Mouse (Mus musculus): Measurements from ENCODE around the gene Hoxa2. TPM values are rescaled to one million over a fixed set of nuclear protein-coding genes. Genes with fewer than 3 reads are reported as not detected.

The Hoxa2 gene
- total and polyA plus RNA-seq, 3 experiments: not detected

- DNase-seq (ENCODE audit: low read depth, low spot score): no peak
- H3K36me3 ChIP-seq (ENCODE audit: control insufficient read depth in 1 of 2, insufficient read depth in 2 of 2, low read length in 2 of 2): no peaks in the 10 kb centered on the region
- H3K27ac ChIP-seq (ENCODE audit: control insufficient read depth, low read depth, low read length): no peak overlapping the region
- no peak overlapping the region for H3K4me3 ChIP-seq (ENCODE audit: control insufficient read depth in 1 of 2, insufficient read depth in 1 of 2, low read depth in 2 of 2, low read length in 2 of 2)
- H3K9me3 ChIP-seq (replicated peaks; ENCODE audit: insufficient read depth, low read length): no peaks in the 10 kb centered on the region
- TF ChIP-seq BHLHE40 (IDR thresholded peaks at IDR 0.05; ENCODE audit: borderline replicate concordance, low read depth, low read length) (no peak), MEF2A (IDR thresholded peaks at IDR 0.05; ENCODE audit: extremely low read depth, insufficient replicate concordance, low read depth, low read length, poor library complexity, severe bottlenecking) (no peak), NELFE (IDR thresholded peaks at IDR 0.05; ENCODE audit: low read depth, low read length) (no peak), CHD2 (IDR thresholded peaks at IDR 0.05; ENCODE audit: low read length) (no peak), NRF1 (IDR thresholded peaks at IDR 0.05; ENCODE audit: insufficient read depth, low read depth, low read length, poor library complexity, severe bottlenecking) (no peak), GABPA (IDR thresholded peaks at IDR 0.05; ENCODE audit: low read depth, low read length) (no peak)
- no peaks in the 10 kb centered on the region for H3K27me3 ChIP-seq (ENCODE audit: control insufficient read depth in 1 of 2, insufficient read depth in 2 of 2, low read length in 2 of 2)
- H3K79me2 ChIP-seq (ENCODE audit: control insufficient read depth, insufficient read depth, low read length, poor library complexity): no peaks in the 10 kb centered on the region
- H3K9ac ChIP-seq (ENCODE audit: control insufficient read depth, low read depth, low read length, poor library complexity, severe bottlenecking): no peak overlapping the region
- no peaks in the 10 kb centered on the region for H3K4me1 ChIP-seq (ENCODE audit: control insufficient read depth in 1 of 2, insufficient read depth in 2 of 2, low read length in 2 of 2)
These were observed 6.7 kb upstream of the Hoxa2 start for GRCm38 (mm10) chr6:52171331-52171730.

- no peak for DNase-seq (ENCODE audit: low read depth, low spot score)
- no peaks in the 10 kb centered on the region for H3K27me3 ChIP-seq (ENCODE audit: control insufficient read depth in 1 of 2, insufficient read depth in 2 of 2, low read length in 2 of 2)
- no peak overlapping the region for H3K4me3 ChIP-seq (ENCODE audit: control insufficient read depth in 1 of 2, insufficient read depth in 1 of 2, low read depth in 2 of 2, low read length in 2 of 2)
- TF ChIP-seq POLR2AphosphoS2 (IDR thresholded peaks at IDR 0.05; ENCODE audit: low read length) (no peak), POLR2AphosphoS5 (IDR thresholded peaks at IDR 0.05; ENCODE audit: borderline replicate concordance, low read depth, low read length) (no peak)
- H3K4me1 ChIP-seq (ENCODE audit: control insufficient read depth in 1 of 2, insufficient read depth in 2 of 2, low read length in 2 of 2): no peaks in the 10 kb centered on the region
- H3K9ac ChIP-seq (ENCODE audit: control insufficient read depth, low read depth, low read length, poor library complexity, severe bottlenecking): no peak overlapping the region
- H3K9me3 ChIP-seq (replicated peaks; ENCODE audit: insufficient read depth, low read length): no peaks in the 10 kb centered on the region
- H3K36me3 ChIP-seq (ENCODE audit: control insufficient read depth in 1 of 2, insufficient read depth in 2 of 2, low read length in 2 of 2): no peaks in the 10 kb centered on the region
- H3K27ac ChIP-seq (ENCODE audit: control insufficient read depth, low read depth, low read length): no peak overlapping the region
- no peaks in the 10 kb centered on the region for H3K79me2 ChIP-seq (ENCODE audit: control insufficient read depth, insufficient read depth, low read length, poor library complexity)
These were observed 6.2 kb upstream of the Hoxa2 start for GRCm38 (mm10) chr6:52170898-52171223.

- Histone ChIP-seq H3K9me3 (replicated peaks; ENCODE audit: insufficient read depth, low read length) (no peaks in the 10 kb centered on the region), H3K9ac (ENCODE audit: control insufficient read depth, low read depth, low read length, poor library complexity, severe bottlenecking) (no peak overlapping the region), H3K4me1 (ENCODE audit: control insufficient read depth in 1 of 2, insufficient read depth in 2 of 2, low read length in 2 of 2) (no peaks in the 10 kb centered on the region), H3K4me3 (ENCODE audit: control insufficient read depth in 1 of 2, insufficient read depth in 1 of 2, low read depth in 2 of 2, low read length in 2 of 2) (no peak overlapping the region), H3K36me3 (ENCODE audit: control insufficient read depth in 1 of 2, insufficient read depth in 2 of 2, low read length in 2 of 2) (no peaks in the 10 kb centered on the region), H3K27ac (ENCODE audit: control insufficient read depth, low read depth, low read length) (no peak overlapping the region), H3K79me2 (ENCODE audit: control insufficient read depth, insufficient read depth, low read length, poor library complexity) (no peaks in the 10 kb centered on the region), H3K27me3 (ENCODE audit: control insufficient read depth in 1 of 2, insufficient read depth in 2 of 2, low read length in 2 of 2) (no peaks in the 10 kb centered on the region)
- TF ChIP-seq USF1 (IDR thresholded peaks at IDR 0.05; ENCODE audit: low read depth, low read length) (no peak), CHD2 (IDR thresholded peaks at IDR 0.05; ENCODE audit: low read length) (no peak), BHLHE40 (IDR thresholded peaks at IDR 0.05; ENCODE audit: borderline replicate concordance, low read depth, low read length) (no peak), POLR2AphosphoS5 (IDR thresholded peaks at IDR 0.05; ENCODE audit: borderline replicate concordance, low read depth, low read length) (no peak), NRF1 (IDR thresholded peaks at IDR 0.05; ENCODE audit: insufficient read depth, low read depth, low read length, poor library complexity, severe bottlenecking) (no peak), ETS1 (IDR thresholded peaks at IDR 0.05; ENCODE audit: low read depth, low read length) (no peak), TAL1 (IDR thresholded peaks at IDR 0.05; ENCODE audit: low read length) (no peak), POLR2A (IDR thresholded peaks at IDR 0.05; ENCODE audit: control insufficient read depth in 1 of 2, insufficient read depth in 1 of 2, low read depth in 1 of 2, low read length in 2 of 2, poor library complexity in 1 of 2) (no peak), NELFE (IDR thresholded peaks at IDR 0.05; ENCODE audit: low read depth, low read length) (no peak)
- no peak for DNase-seq (ENCODE audit: low read depth, low spot score)
These were observed 5.7 kb upstream of the Hoxa2 start for GRCm38 (mm10) chr6:52170166-52170897.

Measured in MEL (cell line).